Mouse (Mus musculus) forebrain, embryonic 13.5 days (tissue): ENCODE measurements around the gene Sbno2. TPM values are rescaled to one million over a fixed set of nuclear protein-coding genes. Genes with fewer than 3 reads are reported as not detected.

ENCODE experiments used
- ATAC-seq: fragments of 200-750 bp; cut with Nextera tagmentation; 2 replicates; pipeline ENCODE4 v1.8.0; 2017
- H3K27ac ChIP-seq: fragments of 300-500 bp; sonication (generic); 2 replicates; pipeline ENCODE4 v1.5.1; 2015; ENCODE audit warnings: inconsistent platforms, mild to moderate bottlenecking, moderate library complexity
- H3K27me3 ChIP-seq: fragments of 300-500 bp; sonication (generic); 2 replicates; pipeline ENCODE4 v1.6.1; 2015; ENCODE audit warnings: mild to moderate bottlenecking, inconsistent platforms
- H3K36me3 ChIP-seq: fragments of 300-500 bp; sonication (generic); 2 replicates; pipeline ENCODE4 v1.6.1; 2015; ENCODE audit warnings: mild to moderate bottlenecking, inconsistent platforms; ENCODE audit not compliant: poor library complexity, severe bottlenecking
- H3K4me1 ChIP-seq: fragments of 300-500 bp; sonication (generic); 2 replicates; pipeline ENCODE4 v1.6.1; 2015; ENCODE audit warnings: inconsistent platforms
- H3K4me2 ChIP-seq: fragments of 300-500 bp; sonication (generic); 2 replicates; pipeline ENCODE4 v1.6.1; 2015; ENCODE audit warnings: inconsistent platforms, mild to moderate bottlenecking, moderate library complexity
- H3K4me3 ChIP-seq: fragments of 300-500 bp; sonication (generic); 2 replicates; pipeline ENCODE4 v1.5.1; 2015; ENCODE audit warnings: mild to moderate bottlenecking, inconsistent platforms
- H3K9ac ChIP-seq: fragments of 300-500 bp; sonication (generic); 2 replicates; pipeline ENCODE4 v1.6.1; 2015; ENCODE audit warnings: mild to moderate bottlenecking, inconsistent platforms
- H3K9me3 ChIP-seq: fragments of 300-500 bp; sonication (generic); replicated peaks from 2 replicates; pipeline ENCODE4 v1.6.1; 2016; ENCODE audit warnings: inconsistent platforms
- WGBS: fragments of 180-500 bp; shearing (Covaris S2); methylation state at CpG from one replicate; pipeline ENCODE4 v1.1.7; 2015; 5-methylcytosine and 5-hydroxymethylcytosine counted together
- polyA plus RNA-seq: library from polyadenylated mRNA; unstranded; fragments of >200 nt; fragmentation: Nextera tagmentation; extraction: Ambion mirVana; gene quantifications from 2 replicates; pipeline ENCODE4 v1.2.1, GENCODE M21; 2015

Sbno2 gene
- polyA plus RNA-seq, 1 experiment from 2014 or later = 11.6 TPM

DNA sequence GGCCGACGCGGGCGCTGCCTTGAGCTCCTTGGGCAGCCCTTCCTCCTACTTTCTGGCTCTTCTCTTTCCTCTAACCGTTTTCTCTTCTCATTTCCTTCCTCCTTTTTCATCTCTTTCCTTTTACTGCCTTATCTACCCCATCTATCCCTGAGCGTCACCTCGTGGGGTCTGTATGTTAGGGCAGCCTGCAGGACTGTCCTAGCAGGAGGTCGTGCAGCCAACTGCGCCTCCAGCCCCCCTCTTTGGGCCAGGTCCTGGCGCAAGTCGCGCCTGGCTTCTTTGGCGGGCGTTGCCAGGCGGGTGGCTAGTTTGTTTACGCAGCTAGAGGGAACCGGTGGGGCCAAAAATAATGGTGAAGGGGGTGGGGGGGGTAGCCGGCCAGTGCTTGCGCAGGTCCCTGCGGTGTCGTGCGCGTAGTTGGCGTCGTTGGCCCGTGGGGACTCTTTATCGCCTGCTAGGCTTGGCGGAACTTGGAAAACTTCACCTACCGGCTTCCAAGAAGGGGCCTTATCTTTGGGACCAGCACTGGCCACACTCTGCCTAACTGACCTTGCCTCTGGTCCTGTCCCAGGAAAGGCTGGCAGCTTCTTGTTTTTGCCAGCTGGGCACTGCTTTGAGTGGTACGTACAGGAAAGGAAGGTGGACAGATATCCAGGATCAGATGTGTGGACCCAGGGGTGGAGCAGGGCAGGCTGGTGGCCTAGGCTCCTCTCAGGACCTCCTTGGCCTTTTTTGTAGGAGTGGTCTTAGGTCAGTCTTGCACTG is 11.7 kb upstream of the Sbno2 start:
- ATAC-seq = no peak
- Histone ChIP-seq H3K4me1 (peaks cover 50% of the 10 kb centered on the region), H3K9me3 (no peaks in the 10 kb centered on the region), H3K9ac (peak overlapping the region; percentile 90), H3K27ac (no peak overlapping the region; the same call in 1 of the 2 replicates), H3K36me3 (peaks cover 45% of the 10 kb centered on the region), H3K4me2 (peak overlapping the region; percentile 99), H3K27me3 (no peaks in the 10 kb centered on the region), H3K4me3 (peak overlapping the region; percentile 77)
- 4% methylated on average over 30 of the region's 30 CpGs for WGBS

DNA sequence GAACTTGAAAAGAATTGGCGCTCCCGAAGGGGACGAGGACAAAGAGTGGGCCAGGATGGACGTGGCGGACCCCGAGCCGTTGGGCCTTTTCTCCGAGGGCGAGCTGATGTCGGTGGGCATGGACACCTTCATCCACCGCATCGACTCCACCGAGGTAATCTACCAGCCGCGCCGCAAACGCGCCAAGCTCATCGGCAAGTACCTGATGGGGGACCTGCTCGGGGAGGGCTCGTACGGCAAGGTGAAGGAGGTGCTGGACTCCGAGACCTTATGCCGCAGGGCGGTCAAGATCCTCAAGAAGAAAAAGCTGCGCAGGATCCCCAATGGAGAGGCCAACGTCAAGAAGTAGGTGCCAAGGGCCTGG is 11.2 kb upstream of the Sbno2 start:
- no peak for ATAC-seq
- Histone ChIP-seq H3K36me3 (peaks cover 39% of the 10 kb centered on the region), H3K27ac (no peak overlapping the region; the same call in 1 of the 2 replicates), H3K9me3 (no peaks in the 10 kb centered on the region), H3K9ac (peak overlapping the region; percentile 90), H3K4me1 (peaks cover 50% of the 10 kb centered on the region), H3K4me3 (peak overlapping the region; percentile 77), H3K27me3 (no peaks in the 10 kb centered on the region), H3K4me2 (peak overlapping the region; percentile 99)
- WGBS = 1% methylated on average over 27 of the region's 27 CpGs

DNA sequence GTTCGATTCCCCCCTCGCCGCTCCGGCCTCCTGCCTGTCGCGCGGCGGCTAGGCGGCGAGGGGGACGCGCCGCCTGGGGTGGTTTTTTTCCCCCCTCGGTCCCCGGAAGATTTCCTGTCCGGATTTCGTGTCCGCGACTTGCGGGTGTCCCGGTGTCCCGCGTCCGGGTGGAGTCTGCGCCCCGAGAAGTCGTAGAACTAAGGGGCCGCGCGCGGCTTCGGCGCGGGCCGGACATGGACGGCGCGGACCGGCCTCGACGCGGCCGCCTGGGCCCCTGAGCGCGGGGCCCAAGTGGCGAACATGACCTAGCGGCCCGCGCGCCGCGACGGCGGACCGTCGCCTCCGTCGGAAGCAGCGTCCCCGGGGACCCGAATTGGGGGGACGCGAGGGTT is 10.6 kb upstream of the Sbno2 start:
- Histone ChIP-seq H3K9me3 (no peaks in the 10 kb centered on the region), H3K4me1 (peaks cover 50% of the 10 kb centered on the region), H3K4me3 (peak overlapping the region; percentile 77), H3K9ac (peak overlapping the region; percentile 90), H3K4me2 (peak overlapping the region; percentile 99), H3K27ac (peak overlapping the region; percentile 75), H3K27me3 (no peaks in the 10 kb centered on the region), H3K36me3 (peaks cover 34% of the 10 kb centered on the region)
- WGBS = under 1% methylated on average over 63 of the region's 63 CpGs
- no peak; the same call in 1 of the 2 replicates for ATAC-seq

DNA sequence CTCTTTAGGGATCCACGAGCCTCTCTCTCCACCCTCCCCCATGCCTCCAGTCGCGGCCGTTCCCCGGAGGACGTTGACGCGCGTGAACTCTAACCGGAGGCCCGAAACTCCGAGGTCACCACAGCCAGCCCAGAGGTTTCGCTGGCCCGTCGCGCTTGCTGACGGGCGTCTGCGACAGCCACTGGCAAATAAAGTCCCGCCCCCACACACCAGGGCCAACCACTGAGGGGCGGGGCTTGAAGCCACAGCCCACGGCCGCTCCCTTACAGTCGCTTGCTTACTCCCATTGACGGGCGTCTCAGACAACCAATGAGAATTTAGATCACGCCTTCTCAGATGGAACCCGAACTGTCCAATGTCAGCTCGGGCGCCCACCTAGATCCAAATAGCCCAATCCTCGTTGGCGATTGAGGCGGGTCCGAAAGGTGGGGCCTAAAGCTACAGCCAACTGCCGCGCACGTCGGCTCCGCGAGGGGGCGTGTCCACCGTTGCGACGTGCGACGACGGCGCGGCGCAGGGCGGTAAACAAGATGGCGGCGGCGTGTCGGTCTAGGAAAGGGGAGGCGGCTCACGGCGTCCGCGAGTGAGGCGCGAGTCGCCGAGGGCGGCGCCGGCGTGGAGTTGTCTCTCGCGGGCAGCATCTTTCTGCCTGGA is 10.0 kb upstream of the Sbno2 start, which contains the start of gene Stk11:
Gene Stk11, plus strand, starts transcription at position 514 of the 654 bp plus-strand sequence.
- Histone ChIP-seq H3K4me2 (peak within 1 kb of the TSS; percentile 99), H3K9ac (peak within 1 kb of the TSS; percentile 90), H3K36me3 (peaks cover 29% of the 10 kb centered on the region), H3K4me1 (peaks cover 45% of the 10 kb centered on the region), H3K9me3 (no peaks in the 10 kb centered on the region), H3K27me3 (0 out of 2 replicates have a peak, but pooled peaks cover 1% of the 10 kb centered on the region), H3K27ac (peak within 1 kb of the TSS; percentile 75), H3K4me3 (peak within 1 kb of the TSS; percentile 77)
- WGBS = under 1% methylated on average over 68 of the region's 70 CpGs
- ATAC-seq = peak; percentile 98

DNA sequence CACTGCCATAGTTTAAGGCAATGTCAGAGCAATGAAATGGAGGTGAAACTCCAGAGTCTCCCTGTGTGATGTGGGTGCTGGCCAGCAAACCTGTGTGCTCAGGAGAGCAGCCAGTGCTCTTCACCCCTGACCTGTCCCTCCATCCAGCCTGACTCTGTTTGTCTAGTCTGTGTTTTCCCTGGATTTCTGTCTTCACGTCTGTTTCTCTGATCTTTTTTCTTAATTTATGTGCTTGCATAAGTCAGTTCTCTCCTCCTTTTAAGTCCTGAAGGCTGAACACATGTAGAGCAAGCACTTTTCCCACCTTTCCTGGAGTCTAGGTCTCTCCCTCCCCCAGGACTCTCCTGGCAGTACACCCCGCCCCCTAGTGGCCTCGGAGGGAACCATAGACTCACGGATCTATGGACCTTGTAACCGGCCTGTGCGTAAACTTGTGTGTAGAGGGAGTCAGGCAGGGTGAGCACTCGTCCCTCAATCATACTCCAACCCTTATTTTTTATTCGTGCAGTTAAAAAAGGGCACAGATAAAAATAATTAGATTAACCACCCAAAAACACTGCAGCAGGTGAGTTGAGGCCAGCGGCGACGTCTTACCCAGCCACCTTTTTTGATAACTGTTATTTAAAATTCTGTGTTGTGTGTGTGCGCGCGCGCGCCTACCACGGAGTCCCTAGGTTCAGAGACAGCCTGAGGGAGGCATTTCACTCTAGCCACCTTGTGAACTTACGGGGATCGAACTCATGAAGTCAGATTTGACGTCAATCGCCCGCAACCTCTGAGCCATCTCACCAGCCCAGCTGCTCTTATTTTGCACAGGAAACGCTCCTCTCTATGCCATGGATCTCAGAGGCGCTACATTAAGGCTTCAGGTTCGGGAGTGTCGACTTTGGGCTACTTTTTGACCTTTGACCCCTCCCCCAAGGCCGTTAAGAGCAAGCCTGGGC is 9.2 kb upstream of the Sbno2 start:
- Histone ChIP-seq H3K4me1 (peaks cover 37% of the 10 kb centered on the region), H3K4me2 (peak overlapping the region; percentile 57), H3K27ac (peak overlapping the region; percentile 67), H3K27me3 (0 out of 2 replicates have a peak, but pooled peaks cover 2% of the 10 kb centered on the region), H3K4me3 (peak overlapping the region; percentile 77), H3K36me3 (peaks cover 21% of the 10 kb centered on the region), H3K9me3 (no peaks in the 10 kb centered on the region), H3K9ac (no peak overlapping the region; the same call in 1 of the 2 replicates)
- ATAC-seq = peak; percentile 40
- WGBS = 3% methylated on average over 27 of the region's 27 CpGs

DNA sequence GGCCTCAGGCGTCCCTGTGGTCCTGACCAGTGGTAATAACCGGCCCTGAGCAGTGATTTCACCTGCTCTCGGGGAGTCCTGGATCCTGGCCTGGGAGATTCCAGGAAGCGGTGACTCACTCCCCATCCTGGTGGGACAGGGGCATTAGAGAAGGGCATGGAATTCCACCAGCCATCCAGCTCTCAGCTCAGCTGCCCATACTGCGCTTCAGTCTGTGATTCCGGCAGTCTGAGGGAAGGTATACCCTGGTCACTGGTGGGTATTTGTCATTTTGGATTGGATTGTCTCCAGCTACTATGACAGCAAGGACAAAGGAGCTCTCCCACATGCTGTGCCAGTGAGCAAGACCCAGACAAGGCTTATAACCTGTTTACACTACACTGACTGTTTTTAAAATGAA is 2.3 kb upstream of the Sbno2 start:
- Histone ChIP-seq H3K9ac (no peak overlapping the region), H3K4me3 (no peak overlapping the region), H3K36me3 (no peaks in the 10 kb centered on the region), H3K27ac (no peak overlapping the region), H3K27me3 (0 out of 2 replicates have a peak, but pooled peaks cover 7% of the 10 kb centered on the region), H3K4me2 (no peak overlapping the region), H3K4me1 (peaks cover 3% of the 10 kb centered on the region; the same call in 1 of the 2 replicates), H3K9me3 (no peaks in the 10 kb centered on the region)
- ATAC-seq = no peak
- 67% methylated on average over 6 of the region's 6 CpGs for WGBS

DNA sequence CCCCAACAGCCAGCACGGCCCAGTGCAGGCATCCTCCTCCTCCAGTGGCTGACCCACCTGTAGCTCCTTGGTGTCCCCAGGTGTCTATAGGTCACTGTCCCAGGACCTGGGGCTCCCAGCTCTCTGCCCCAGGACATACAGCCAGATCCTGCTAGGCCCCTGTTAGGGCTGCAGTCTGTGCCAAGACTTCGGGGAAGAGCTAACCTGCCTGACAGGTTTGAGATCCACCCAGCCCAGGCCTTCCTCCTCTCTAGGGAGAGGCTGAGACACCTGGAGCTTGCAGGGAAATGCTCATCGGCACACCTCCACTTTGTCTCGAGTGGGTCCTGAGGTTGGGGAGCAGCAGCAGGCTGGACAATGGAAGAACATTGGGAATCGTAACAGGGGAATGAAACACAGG is 555 bp upstream of the Sbno2 start:
- 83% methylated on average over 5 of the region's 5 CpGs for WGBS
- ATAC-seq = no peak
- H3K9me3 ChIP-seq = no peaks in the 10 kb centered on the region
- no peak overlapping the region for H3K9ac ChIP-seq
- peaks cover 16% of the 10 kb centered on the region for H3K4me1 ChIP-seq
- no peak overlapping the region for H3K4me3 ChIP-seq
- 0 out of 2 replicates have a peak, but pooled peaks cover 7% of the 10 kb centered on the region for H3K27me3 ChIP-seq
- no peak overlapping the region for H3K4me2 ChIP-seq
- H3K36me3 ChIP-seq = no peaks in the 10 kb centered on the region
- no peak overlapping the region for H3K27ac ChIP-seq

DNA sequence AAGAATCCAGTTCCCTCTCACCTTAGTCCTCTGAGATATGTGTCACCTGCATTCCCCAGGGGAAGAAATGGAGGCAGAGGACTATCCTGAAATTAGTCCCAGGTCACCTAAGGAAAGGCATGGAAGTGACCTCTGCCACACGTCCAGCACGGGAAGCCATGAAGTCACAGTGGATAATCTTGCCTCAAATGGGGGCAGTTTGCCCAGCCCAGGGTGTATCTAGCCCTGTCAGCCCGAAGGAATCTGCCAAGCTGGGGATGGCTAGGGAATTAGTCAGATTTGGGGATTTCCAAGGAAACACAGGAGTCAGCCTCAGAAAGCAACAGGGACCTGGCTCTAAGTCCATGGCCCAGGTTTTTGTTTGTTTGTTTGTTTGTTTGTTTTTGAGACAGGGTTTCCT is 1.2 kb downstream of the Sbno2 start:
- H3K4me2 ChIP-seq = no peak overlapping the region
- ATAC-seq = no peak
- H3K27me3 ChIP-seq = 0 out of 2 replicates have a peak, but pooled peaks cover 5% of the 10 kb centered on the region
- no peak overlapping the region for H3K4me3 ChIP-seq
- peaks cover 24% of the 10 kb centered on the region for H3K4me1 ChIP-seq
- 74% methylated on average over 3 of the region's 3 CpGs for WGBS
- no peak overlapping the region for H3K9ac ChIP-seq
- no peaks in the 10 kb centered on the region for H3K36me3 ChIP-seq
- H3K9me3 ChIP-seq = no peaks in the 10 kb centered on the region
- H3K27ac ChIP-seq = no peak overlapping the region

DNA sequence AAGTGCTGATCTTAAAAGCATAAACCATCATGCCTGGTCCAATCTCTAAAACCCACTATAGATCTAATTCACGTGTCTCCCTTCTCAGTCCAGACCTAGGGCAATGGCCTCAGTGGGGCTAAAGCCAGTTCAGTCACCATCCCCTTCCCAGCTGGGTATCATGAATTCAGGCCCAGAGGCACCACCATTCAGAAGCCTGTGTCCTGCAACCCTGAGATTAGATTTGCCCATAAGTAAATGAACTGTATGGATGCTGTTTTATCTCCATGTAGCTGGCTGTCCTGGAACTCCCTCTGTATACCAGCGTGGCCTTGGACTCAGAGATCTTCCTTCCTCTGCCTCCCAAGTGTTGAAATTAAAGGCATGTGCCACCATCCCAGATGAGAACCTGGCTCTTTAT is 2.3 kb downstream of the Sbno2 start:
- Histone ChIP-seq H3K4me1 (peaks cover 24% of the 10 kb centered on the region), H3K4me2 (peak overlapping the region; percentile 96), H3K27ac (0 out of 2 replicates have a peak overlapping the region, but pooled peaks have one; percentile 33), H3K9ac (peak overlapping the region; percentile 87), H3K36me3 (no peaks in the 10 kb centered on the region), H3K4me3 (peak overlapping the region; percentile 93; the same call in 1 of the 2 replicates), H3K27me3 (0 out of 2 replicates have a peak, but pooled peaks cover 5% of the 10 kb centered on the region), H3K9me3 (no peaks in the 10 kb centered on the region)
- ATAC-seq = peak; percentile 12; the same call in 1 of the 2 replicates
- 81% methylated on average over 2 of the region's 2 CpGs for WGBS

DNA sequence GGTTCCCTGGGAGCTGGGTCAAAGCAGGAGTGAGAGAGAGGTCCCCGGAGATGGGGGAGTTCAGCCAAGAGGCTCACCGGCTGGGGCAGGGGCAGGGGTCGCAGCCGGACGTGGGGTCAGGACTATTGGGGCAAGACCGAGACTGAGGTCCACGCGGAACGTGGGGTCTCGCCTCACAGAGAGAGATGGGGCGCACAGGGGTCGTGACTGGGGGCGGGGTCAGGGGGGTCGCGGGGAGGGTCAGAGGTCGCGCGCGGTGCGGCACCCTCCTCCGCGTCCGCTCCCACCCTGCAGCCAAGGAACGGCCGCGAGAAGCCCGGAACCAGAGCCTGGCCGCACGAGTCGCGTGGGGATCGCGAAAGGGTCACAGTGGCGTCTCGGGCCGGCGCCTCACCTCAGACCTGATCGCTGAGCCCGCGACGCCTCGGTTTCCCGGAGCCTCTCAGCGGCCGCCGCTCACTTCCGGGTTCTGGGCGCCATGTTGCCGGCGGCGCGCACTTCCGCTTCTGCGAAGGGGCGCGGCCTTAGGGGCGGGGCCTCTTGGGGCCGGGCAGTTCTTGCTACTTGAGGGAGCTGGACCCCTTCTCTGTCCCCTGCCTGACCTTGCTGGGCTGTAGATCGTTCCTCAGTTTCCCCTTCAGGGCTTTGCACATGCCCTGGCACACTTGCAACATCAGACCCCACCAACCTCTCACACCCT is 3.0 kb downstream of the Sbno2 start:
- peak overlapping the region; percentile 93 for H3K4me3 ChIP-seq
- H3K4me1 ChIP-seq = peaks cover 28% of the 10 kb centered on the region
- no peaks in the 10 kb centered on the region for H3K9me3 ChIP-seq
- 0 out of 2 replicates have a peak, but pooled peaks cover 5% of the 10 kb centered on the region for H3K27me3 ChIP-seq
- WGBS = under 1% methylated on average over 58 of the region's 59 CpGs
- peak overlapping the region; percentile 87 for H3K9ac ChIP-seq
- ATAC-seq = peak; percentile 94
- H3K36me3 ChIP-seq = no peaks in the 10 kb centered on the region
- H3K27ac ChIP-seq = peak overlapping the region; percentile 33; the same call in 1 of the 2 replicates
- H3K4me2 ChIP-seq = peak overlapping the region; percentile 96

DNA sequence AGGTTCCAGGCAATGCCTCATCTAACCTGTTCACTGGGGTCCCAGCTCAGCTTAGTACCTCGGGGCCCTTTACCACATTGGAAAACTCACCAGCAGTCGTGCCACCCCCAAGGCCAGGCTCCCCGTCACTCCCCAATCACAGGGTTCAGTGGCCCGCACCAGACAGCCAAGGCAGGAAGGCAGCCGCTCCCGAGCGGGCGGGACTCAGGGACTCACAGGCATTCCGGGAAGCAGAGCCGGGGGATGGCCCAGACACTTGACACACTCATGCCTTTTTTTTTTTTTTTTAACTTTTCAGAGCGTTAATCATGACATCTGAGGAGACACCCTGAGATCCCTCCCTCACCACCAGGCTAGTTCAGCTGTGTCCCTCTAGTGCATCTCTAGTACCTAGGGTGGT is 4.4 kb downstream of the Sbno2 start:
- Histone ChIP-seq H3K9ac (no peak overlapping the region), H3K4me3 (peak overlapping the region; percentile 93; the same call in 1 of the 2 replicates), H3K27ac (no peak overlapping the region), H3K4me1 (peaks cover 31% of the 10 kb centered on the region), H3K27me3 (0 out of 2 replicates have a peak, but pooled peaks cover 2% of the 10 kb centered on the region), H3K9me3 (no peaks in the 10 kb centered on the region), H3K4me2 (peak overlapping the region; percentile 96), H3K36me3 (no peaks in the 10 kb centered on the region)
- WGBS = 75% methylated on average over 11 of the region's 11 CpGs
- ATAC-seq = no peak
